Mouse (Mus musculus) erythroblast, embryonic 14.5 days (primary cell): Measurements from ENCODE around the gene Tenm3. TPM values are rescaled to one million over a fixed set of nuclear protein-coding genes. Genes with fewer than 3 reads are reported as not detected.

Experiments used
- H3K27me3 ChIP-seq: 2 replicates; pipeline ENCODE4 v1.6.1; 2012; ENCODE audit warnings: inconsistent platforms; ENCODE audit not compliant: control insufficient read depth
- H3K36me3 ChIP-seq: 2 replicates; pipeline ENCODE4 v1.6.1; 2012; ENCODE audit warnings: mild to moderate bottlenecking, inconsistent platforms; ENCODE audit not compliant: control insufficient read depth
- H3K4me1 ChIP-seq: 2 replicates; pipeline ENCODE4 v1.6.1; 2012; ENCODE audit warnings: inconsistent platforms; ENCODE audit not compliant: control insufficient read depth
- H3K4me3 ChIP-seq: replicated peaks from 2 replicates; pipeline ENCODE3; 2012; ENCODE audit warnings: moderate library complexity, mild to moderate bottlenecking, inconsistent platforms
- H3K9me3 ChIP-seq: 2 replicates; pipeline ENCODE4 v1.6.1; 2012; ENCODE audit warnings: low read length, inconsistent platforms, mixed read lengths; ENCODE audit not compliant: control insufficient read depth
- GATA1 ChIP-seq: IDR thresholded peaks from 2 replicates; pipeline ENCODE4 v1.6.1; 2012; ENCODE audit warnings: low read length, inconsistent platforms, mixed read lengths
- TAL1 ChIP-seq: IDR thresholded peaks from 3 replicates; pipeline ENCODE4 v1.6.1; 2012; ENCODE audit warnings: low read length, inconsistent platforms, mixed read lengths
- polyA plus RNA-seq: library from polyadenylated mRNA; stranded (reverse); fragments of >175 nt; gene quantifications from 2 replicates; pipeline ENCODE4 v1.2.3, GENCODE M21; 2012

Gene Tenm3
- polyA plus RNA-seq, 1 experiment, result under 0.01 TPM

DNA sequence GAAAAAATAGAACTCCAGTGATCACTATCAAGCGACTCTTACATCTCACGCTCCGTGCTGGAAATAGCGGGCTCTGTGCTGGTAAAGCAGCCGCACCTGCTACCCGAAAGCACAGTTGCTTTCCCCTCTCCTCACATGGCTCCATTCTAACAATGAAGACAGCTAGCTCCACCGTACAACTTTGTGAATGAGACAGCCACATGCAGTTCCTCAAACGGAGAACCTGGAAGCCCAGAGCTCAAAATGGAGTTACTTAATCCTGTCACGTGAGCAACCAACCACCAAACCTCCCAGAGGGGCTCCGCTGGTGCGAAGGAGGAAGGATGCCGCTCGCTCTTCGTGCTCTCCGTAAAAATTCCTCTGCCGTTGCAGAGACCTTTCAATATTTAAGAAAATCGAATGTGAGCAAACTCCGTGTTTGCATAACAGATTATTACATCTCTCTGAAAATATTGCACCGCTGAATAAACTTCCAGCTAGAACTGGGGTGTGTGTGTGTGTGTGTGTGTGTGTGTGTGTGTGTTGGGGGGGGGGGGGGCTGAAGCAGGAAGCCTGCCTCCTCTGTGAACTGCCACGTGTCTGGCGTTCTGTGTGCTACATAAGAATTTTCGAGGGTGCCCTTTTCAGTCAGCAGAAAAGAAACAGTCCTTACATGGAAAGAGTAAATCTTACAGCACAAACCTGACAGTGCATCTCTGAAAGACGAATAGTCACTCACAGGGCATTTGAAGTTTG is 103.4 kb downstream of the Tenm3 start:
- Histone ChIP-seq H3K4me1 (no peaks in the 10 kb centered on the region), H3K9me3 (peaks cover 20% of the 10 kb centered on the region), H3K4me3 (no peak overlapping the region), H3K27me3 (no peaks in the 10 kb centered on the region), H3K36me3 (no peaks in the 10 kb centered on the region)
- TF ChIP-seq GATA1, result no peak
- TF ChIP-seq TAL1, result no peak

DNA sequence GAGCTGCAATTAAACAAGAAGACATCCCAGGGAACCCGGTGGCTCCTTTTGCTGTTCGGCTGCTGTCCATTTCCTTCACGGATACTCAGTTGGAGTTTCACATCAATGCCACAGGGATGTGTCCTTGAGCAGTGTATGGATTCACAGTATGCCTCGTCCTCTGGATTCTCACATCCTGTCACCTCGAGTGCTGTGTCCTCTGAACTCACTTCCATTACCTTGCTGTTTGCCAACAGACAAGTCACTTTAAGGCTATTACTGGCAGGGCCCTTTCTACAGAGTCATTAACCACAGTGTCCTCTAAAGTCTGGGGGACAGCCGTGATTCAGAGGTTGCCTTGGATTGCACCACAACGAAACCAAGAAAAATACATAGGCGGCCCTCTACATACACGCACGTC is 110.0 kb downstream of the Tenm3 start:
- no peaks in the 10 kb centered on the region for H3K36me3 ChIP-seq
- no peaks in the 10 kb centered on the region for H3K27me3 ChIP-seq
- H3K4me1 ChIP-seq, result no peaks in the 10 kb centered on the region
- no peak for TF ChIP-seq GATA1
- H3K4me3 ChIP-seq, result no peak overlapping the region
- H3K9me3 ChIP-seq, result peaks cover 13% of the 10 kb centered on the region

DNA sequence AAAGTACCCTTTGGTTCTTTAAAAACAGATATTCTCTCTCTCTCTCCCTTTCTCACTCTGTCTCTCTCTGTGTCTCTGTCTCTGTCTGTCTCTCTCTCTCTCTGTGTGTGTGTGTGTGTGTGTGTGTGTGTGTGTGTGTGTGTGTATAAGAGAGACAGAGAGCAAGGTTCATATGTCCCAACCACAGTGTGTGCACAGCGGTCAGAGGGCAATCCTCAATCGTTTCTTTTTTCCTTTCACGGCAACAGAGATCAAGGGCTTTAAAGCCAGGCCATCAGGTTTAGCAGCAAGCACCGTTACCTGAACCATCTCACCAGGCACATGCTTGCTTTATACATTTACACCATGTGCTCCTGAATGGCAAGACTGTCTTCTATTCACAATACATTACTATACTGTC is 110.7 kb downstream of the Tenm3 start:
- H3K36me3 ChIP-seq, result no peaks in the 10 kb centered on the region
- peaks cover 14% of the 10 kb centered on the region for H3K9me3 ChIP-seq
- H3K4me3 ChIP-seq, result no peak overlapping the region
- no peaks in the 10 kb centered on the region for H3K27me3 ChIP-seq
- no peak for TF ChIP-seq TAL1
- no peak for TF ChIP-seq GATA1
- H3K4me1 ChIP-seq, result no peaks in the 10 kb centered on the region

DNA sequence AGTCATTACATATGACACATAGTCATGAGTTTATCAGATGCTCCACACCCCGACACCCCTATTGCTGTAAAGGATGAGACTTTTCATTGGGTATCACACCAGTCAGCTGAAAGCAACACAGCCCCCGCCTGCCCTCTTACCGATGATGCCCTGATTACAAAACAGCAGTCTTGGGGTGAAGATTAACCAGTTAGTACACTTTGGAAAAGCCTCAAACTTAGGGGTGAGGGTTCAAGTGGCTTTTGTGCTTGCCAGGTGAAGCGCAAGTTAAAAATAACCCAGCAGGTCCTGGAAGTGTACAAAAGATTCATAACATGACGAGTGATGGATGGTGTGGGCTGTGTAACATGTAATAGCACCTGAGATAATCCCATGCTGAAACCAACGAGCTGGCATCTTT is 113.0 kb downstream of the Tenm3 start:
- TF ChIP-seq GATA1 (no peak), TAL1 (no peak)
- Histone ChIP-seq H3K9me3 (peaks cover 22% of the 10 kb centered on the region), H3K27me3 (no peaks in the 10 kb centered on the region), H3K36me3 (no peaks in the 10 kb centered on the region), H3K4me3 (no peak overlapping the region), H3K4me1 (no peaks in the 10 kb centered on the region)

DNA sequence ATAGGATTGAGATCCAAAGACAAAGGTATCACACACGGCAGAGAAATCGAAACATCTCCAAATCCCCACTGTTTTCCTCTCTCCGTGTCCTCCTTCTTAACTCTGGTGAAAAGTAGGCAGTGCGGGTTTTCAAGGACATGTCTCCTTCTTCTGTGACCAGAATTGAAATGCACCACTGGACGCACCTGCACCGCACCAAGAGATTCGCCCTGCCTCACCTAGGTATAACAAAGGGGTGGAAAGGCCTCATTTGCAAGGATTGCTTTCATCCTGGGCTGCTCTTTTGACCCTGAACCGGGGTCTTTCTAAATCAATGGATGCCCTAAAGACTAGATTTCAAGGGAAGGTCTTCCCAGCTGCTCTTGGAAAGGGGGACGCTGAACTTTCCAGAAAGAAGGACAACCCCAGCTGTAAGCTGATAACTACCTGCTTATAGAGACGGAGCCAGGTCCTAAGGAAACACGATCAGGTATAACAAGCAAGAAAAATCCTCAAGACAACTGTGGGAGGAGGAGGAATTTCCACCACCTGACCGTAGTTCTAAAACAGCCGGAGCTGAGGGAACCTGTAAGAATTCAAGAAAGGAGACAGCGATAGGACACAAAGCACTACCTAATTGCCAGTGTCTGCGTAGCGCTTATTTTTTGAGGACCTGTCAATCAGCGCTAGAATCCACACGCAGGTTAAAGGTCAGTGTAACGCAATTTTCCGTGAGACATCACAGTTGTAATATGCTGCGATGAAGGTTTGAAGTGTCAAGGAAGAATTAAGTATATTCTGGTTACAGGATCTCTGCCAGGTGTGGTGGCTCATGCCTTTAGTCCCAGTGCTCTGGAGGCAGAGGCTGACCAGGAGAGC is 114.7 kb downstream of the Tenm3 start:
- TF ChIP-seq TAL1, result no peak
- TF ChIP-seq GATA1, result no peak

DNA sequence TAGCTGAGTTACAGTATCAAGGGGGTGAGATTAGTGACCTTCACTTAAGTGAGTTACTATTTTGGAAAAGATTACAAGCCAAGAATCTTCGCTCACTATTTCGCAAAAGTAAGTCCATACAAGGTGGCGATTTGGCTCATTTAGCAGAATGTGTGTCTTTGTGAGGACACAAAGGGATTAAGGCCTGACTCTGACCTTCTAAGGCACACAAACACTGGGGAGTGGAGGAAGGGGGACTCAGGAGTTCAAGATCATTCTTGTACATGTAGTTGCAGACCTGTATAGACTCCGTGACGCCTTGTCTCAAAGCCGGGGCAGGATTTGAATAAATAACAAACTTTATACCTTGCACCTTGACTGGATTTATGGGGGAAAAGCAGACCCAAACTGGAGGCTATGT is 115.7 kb downstream of the Tenm3 start:
- H3K4me1 ChIP-seq, result no peaks in the 10 kb centered on the region
- TF ChIP-seq TAL1 (no peak), GATA1 (no peak)

More for the DNA sequence above, 114.7 kb downstream of the Tenm3 start:
- H3K27me3 ChIP-seq, result no peaks in the 10 kb centered on the region
- no peak overlapping the region for H3K4me3 ChIP-seq
- no peaks in the 10 kb centered on the region for H3K36me3 ChIP-seq
- H3K9me3 ChIP-seq, result peaks cover 28% of the 10 kb centered on the region
- no peaks in the 10 kb centered on the region for H3K4me1 ChIP-seq

DNA sequence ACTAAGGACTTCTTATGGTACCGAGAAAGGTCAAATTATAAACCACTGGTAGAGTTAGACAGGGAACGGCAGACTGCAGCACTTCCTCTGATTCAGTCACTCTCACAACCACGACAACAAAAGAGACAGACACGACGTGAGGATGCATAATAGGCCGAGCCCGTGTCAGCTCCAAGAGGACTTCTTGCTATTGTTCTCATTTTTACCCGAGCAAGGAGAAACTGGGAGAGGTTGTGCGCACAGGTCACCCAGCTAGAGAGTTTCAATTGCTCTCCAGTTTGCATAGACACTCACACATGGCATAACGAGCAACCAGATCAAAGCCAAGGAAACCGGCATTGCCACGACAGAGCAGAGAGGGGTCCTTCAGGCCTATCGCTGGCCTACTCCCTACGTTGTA is 121.0 kb downstream of the Tenm3 start:
- Histone ChIP-seq H3K36me3 (no peaks in the 10 kb centered on the region), H3K9me3 (peaks cover 27% of the 10 kb centered on the region), H3K4me1 (no peaks in the 10 kb centered on the region), H3K27me3 (no peaks in the 10 kb centered on the region), H3K4me3 (no peak overlapping the region)
- TF ChIP-seq TAL1, result no peak
- TF ChIP-seq GATA1, result no peak

More for the DNA sequence above, 115.7 kb downstream of the Tenm3 start:
- H3K36me3 ChIP-seq, result no peaks in the 10 kb centered on the region
- peaks cover 25% of the 10 kb centered on the region for H3K9me3 ChIP-seq
- H3K27me3 ChIP-seq, result no peaks in the 10 kb centered on the region
- no peak overlapping the region for H3K4me3 ChIP-seq

DNA sequence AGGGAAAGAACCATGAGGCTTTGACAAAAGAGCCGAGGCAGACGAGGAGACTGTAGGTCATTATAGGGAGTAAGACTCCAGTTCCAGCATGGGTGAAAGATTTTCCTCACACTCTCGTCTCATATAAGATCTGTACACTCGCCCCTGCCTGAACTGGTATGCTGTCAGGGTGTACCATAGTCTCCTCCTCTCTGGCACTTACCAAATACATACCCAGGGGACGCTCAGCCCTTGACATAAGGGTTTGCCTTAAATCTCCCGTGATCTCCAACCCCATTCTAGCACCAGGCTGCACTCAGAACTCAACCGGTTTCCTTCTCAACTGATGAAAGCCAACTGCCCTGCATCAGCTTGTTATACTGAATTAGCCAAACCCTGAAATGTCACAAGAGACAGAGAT is 121.4 kb downstream of the Tenm3 start:
- Histone ChIP-seq H3K4me3 (no peak overlapping the region), H3K9me3 (peaks cover 27% of the 10 kb centered on the region), H3K4me1 (no peaks in the 10 kb centered on the region), H3K36me3 (no peaks in the 10 kb centered on the region), H3K27me3 (no peaks in the 10 kb centered on the region)
- no peak for TF ChIP-seq TAL1
- TF ChIP-seq GATA1, result no peak

DNA sequence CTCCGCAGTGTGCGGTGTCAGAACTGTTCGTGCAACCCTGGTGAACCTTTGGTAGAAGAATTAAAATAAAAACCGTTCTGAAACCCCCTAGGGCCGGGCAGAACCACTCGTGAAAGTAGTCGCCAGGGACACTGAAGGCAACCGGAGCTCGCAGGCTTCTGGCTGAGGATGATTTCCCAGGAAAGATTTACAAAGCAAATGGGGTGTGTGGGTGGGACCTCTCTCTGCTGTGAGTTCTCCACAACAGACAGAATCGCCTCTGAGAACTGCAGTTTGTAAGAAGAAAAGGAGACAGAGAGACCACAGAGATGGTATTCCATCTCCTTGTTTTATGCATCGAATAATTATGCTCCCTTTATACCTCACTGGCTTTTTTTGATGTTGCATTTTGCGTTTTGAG is 122.4 kb downstream of the Tenm3 start:
- no peaks in the 10 kb centered on the region for H3K36me3 ChIP-seq
- H3K27me3 ChIP-seq, result no peaks in the 10 kb centered on the region
- TF ChIP-seq GATA1, result no peak
- no peak for TF ChIP-seq TAL1
- H3K9me3 ChIP-seq, result peaks cover 23% of the 10 kb centered on the region
- H3K4me1 ChIP-seq, result no peaks in the 10 kb centered on the region
- H3K4me3 ChIP-seq, result no peak overlapping the region
